Mouse (Mus musculus) midbrain, embryonic 14.5 days (tissue): ENCODE results near the gene Tmtc1. TPM values are rescaled to one million over a fixed set of nuclear protein-coding genes. Genes with fewer than 3 reads are reported as not detected.
A peak's percentile ranks its signal among the peaks of the same experiment; 100 is the strongest.

Experiments
- ATAC-seq: fragments of 200-750 bp; cut with Nextera tagmentation; 2 replicates; pipeline ENCODE4 v1.8.0; 2017; ENCODE audit warnings: moderate number of reproducible peaks, moderate library complexity; ENCODE audit not compliant: low FRiP score, low TSS enrichment
- DNase-seq: peaks from one replicate; pipeline ENCODE4 v3.0.0-alpha.2; 2015
- H3K27ac ChIP-seq: fragments of 300-500 bp; sonication (generic); replicated peaks from 2 replicates; pipeline ENCODE4 v1.5.1; 2014; ENCODE audit warnings: mild to moderate bottlenecking, low read depth, low read length, moderate library complexity
- H3K27me3 ChIP-seq: fragments of 300-500 bp; sonication (generic); 2 replicates; pipeline ENCODE4 v1.6.1; 2014; ENCODE audit warnings: low read length, control low read depth, mixed read lengths; ENCODE audit not compliant: control insufficient read depth, insufficient read depth
- H3K36me3 ChIP-seq: fragments of 300-500 bp; sonication (generic); 2 replicates; pipeline ENCODE4 v1.6.1; 2014; ENCODE audit warnings: low read length, control low read depth; ENCODE audit not compliant: control insufficient read depth, insufficient read depth
- H3K4me1 ChIP-seq: fragments of 300-500 bp; sonication (generic); 2 replicates; pipeline ENCODE4 v1.6.1; 2014; ENCODE audit warnings: mild to moderate bottlenecking, antibody characterized with exemption, low read length, control low read depth; ENCODE audit not compliant: control insufficient read depth, insufficient read depth
- H3K4me2 ChIP-seq: fragments of 300-500 bp; sonication (generic); 2 replicates; pipeline ENCODE4 v1.6.1; 2014; ENCODE audit warnings: mild to moderate bottlenecking, low read length, moderate library complexity
- H3K4me3 ChIP-seq: fragments of 300-500 bp; sonication (generic); replicated peaks from 2 replicates; pipeline ENCODE4 v1.5.1; 2014; ENCODE audit warnings: low read depth, low read length
- H3K9ac ChIP-seq: fragments of 300-500 bp; sonication (generic); replicated peaks from 2 replicates; pipeline ENCODE4 v1.6.1; 2014; ENCODE audit warnings: mild to moderate bottlenecking, low read length, moderate library complexity
- H3K9me3 ChIP-seq: fragments of 300-500 bp; sonication (generic); 2 replicates; pipeline ENCODE4 v1.6.1; 2016; ENCODE audit warnings: low read length, control low read depth, mixed read lengths; ENCODE audit not compliant: control insufficient read depth
- WGBS: fragments of 180-500 bp; shearing (Covaris S2); extraction: QIAGEN DNeasy Blood & Tissue Kit; methylation state at CpG from one replicate; pipeline ENCODE4 v1.1.7; 2014; 5-methylcytosine and 5-hydroxymethylcytosine counted together
- polyA plus RNA-seq: library from polyadenylated mRNA; unstranded; fragments of >200 nt; fragmentation: Nextera tagmentation; extraction: Ambion mirVana; gene quantifications from 2 replicates; pipeline ENCODE4 v1.2.1, GENCODE M21; 2014

Tmtc1 gene
- polyA plus RNA-seq, 1 experiment from 2014 or later: 3.1 TPM

DNA sequence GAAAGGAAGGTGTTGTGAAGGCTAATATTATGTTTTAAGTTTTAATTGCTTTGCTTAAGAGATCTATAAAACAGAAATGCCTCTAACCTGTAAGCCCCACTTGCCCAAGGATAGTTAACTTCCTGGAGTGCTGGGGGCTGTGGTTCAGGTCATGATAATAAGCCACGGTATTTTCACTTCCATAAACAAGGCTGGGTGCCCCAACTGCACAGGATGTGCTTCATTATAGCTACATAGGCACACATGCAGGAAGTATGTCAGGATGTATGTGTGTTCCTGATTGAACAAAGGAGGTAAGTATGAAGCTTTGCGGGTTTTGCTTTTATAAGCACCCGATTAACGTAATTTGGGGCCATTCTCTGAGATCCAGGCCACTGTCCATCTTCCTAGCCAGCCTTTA, 169.1 kb downstream of the Tmtc1 start:
- Histone ChIP-seq H3K36me3 (no peaks in the 10 kb centered on the region), H3K9me3 (no peaks in the 10 kb centered on the region), H3K27me3 (no peaks in the 10 kb centered on the region), H3K4me3 (no peak overlapping the region), H3K4me2 (no peak overlapping the region), H3K4me1 (no peaks in the 10 kb centered on the region), H3K9ac (no peak overlapping the region), H3K27ac (no peak overlapping the region)
- 90% methylated on average over 4 of the region's 4 CpGs for WGBS
- no peak for DNase-seq
- no peak for ATAC-seq

DNA sequence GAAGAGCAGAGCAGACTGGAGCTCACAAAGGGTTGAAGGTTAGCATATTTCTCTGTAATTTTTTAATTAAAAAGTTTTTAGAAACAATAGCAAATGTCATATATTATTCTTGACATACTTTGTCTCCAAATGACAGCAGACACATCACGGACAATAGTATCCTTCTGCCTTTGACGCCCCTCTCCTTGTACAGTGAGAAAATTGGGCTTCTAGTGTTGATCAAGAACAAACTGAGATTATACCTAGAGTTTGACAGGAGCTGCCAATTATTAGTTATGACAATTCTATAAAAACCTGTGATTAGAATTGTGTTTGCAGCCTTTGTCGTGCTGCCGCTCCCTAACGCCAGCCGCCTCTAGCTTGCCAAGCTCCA, 183.5 kb downstream of the Tmtc1 start:
- Histone ChIP-seq H3K9me3 (no peaks in the 10 kb centered on the region), H3K4me2 (no peak overlapping the region), H3K4me1 (peaks cover 9% of the 10 kb centered on the region; the same call in 1 of the 2 replicates), H3K27ac (peak overlapping the region; percentile 49), H3K27me3 (no peaks in the 10 kb centered on the region), H3K9ac (no peak overlapping the region), H3K4me3 (no peak overlapping the region), H3K36me3 (no peaks in the 10 kb centered on the region)
- peak; percentile 15; the same call in 1 of the 2 replicates for ATAC-seq
- 84% methylated on average over 6 of the region's 6 CpGs for WGBS
- DNase-seq: no peak

DNA sequence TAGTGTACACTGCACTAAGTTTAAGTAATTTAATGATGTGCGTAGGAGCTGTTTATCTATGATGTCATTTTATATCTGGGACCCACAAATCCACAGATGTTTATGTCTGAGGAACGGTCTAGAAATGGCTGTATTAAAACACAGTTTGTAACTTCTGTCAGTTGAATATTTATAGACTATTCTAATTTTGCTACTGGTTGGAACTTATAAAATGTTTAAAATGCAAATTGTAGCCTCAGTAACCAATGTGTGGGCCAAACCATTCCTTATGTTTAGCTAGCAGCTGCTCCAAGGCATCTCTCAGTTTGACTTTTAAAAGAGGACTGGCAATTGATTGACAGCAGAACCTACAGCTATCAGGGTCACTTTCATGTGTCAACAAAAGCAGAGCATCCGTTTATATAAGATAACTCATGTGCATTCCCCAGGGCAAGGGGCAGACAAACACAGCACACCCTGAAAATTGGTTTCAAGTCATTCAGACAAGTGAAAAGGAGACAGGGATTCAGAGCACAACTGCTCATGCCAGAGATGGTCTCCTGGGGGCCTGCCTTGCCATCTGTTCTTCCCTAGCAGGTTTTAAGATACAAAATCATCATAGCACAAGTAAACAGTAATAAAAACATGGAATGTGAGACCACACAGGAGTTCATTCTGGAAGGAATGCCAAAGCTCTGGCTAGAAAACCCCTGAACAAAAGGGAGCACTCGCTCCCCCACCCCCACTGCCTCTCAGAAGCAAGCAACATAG, 184.0 kb downstream of the Tmtc1 start:
- Histone ChIP-seq H3K36me3 (no peaks in the 10 kb centered on the region), H3K27me3 (no peaks in the 10 kb centered on the region), H3K4me3 (no peak overlapping the region), H3K9ac (no peak overlapping the region), H3K9me3 (no peaks in the 10 kb centered on the region), H3K4me1 (peaks cover 9% of the 10 kb centered on the region; the same call in 1 of the 2 replicates), H3K4me2 (no peak overlapping the region), H3K27ac (peak overlapping the region; percentile 49)
- peak; percentile 83 for ATAC-seq
- WGBS: 45% methylated on average over 4 of the region's 4 CpGs
- peak; percentile 78 for DNase-seq

DNA sequence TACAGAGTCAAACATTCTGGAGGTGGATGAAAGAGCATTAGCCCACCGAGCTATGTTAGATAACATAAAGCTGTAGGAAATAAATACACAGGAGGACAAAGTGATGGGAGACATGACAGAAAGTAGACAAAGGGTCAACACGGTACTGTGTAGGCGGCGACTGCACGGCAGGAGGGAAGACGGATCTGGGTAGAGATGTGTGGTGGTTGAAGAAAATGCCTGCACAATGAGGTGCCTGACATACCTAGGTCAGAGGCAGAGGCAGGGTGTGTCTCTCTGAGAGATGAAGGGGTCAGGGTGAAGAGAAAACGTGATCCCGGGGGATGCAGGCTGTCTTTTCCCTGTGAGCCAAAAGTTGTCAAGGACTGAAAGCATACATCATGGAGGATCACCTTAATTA, 185.1 kb downstream of the Tmtc1 start:
- Histone ChIP-seq H3K4me3 (no peak overlapping the region), H3K9ac (no peak overlapping the region), H3K27ac (no peak overlapping the region), H3K9me3 (no peaks in the 10 kb centered on the region), H3K4me1 (peaks cover 9% of the 10 kb centered on the region; the same call in 1 of the 2 replicates), H3K36me3 (no peaks in the 10 kb centered on the region), H3K27me3 (no peaks in the 10 kb centered on the region), H3K4me2 (no peak overlapping the region)
- no peak for ATAC-seq
- 76% methylated on average over 8 of the region's 8 CpGs for WGBS
- no peak for DNase-seq

DNA sequence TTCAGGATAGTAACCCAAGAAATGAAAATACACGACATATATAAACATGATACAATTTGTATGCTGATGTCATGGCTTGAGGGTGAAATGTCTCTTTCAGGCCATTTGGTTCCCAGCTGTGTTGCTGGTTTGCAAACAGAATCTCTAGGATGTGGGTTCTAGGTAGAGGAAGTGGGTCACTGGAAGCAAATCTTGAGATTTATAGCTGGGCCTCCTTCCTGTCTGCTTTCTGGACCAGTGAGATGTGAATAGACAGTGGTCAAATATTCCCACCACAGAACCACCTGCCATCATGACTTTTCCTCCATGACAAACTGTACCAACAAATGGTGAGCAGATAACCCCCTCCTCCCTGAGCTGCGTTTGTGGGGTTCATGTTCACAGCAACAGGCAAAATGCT, 186.4 kb downstream of the Tmtc1 start:
- ATAC-seq (no peak), DNase-seq (no peak)
- Histone ChIP-seq H3K9me3 (no peaks in the 10 kb centered on the region), H3K27ac (no peak overlapping the region), H3K4me3 (no peak overlapping the region), H3K9ac (no peak overlapping the region), H3K36me3 (no peaks in the 10 kb centered on the region), H3K27me3 (no peaks in the 10 kb centered on the region), H3K4me2 (no peak overlapping the region), H3K4me1 (peaks cover 9% of the 10 kb centered on the region; the same call in 1 of the 2 replicates)
- WGBS: 90% methylated on average over 2 of the region's 2 CpGs

DNA sequence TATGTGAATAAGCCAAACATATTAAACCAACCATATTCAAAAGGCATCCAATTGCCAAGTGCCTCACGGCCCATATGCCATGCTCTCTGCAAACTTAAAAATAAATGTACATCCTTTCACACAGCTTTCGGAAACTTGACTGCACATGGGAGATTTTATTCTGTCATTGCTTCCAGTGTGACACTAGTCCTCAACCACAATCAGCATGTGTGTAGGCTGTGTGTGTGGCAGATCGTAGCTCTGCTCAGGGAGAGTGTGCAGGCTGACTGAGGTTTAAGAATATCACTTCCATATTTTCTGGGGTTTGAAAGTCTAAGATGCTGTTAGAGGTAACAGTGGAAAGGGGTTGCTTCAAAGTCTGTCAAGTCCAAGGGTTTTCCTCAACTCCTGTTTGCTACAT, 188.1 kb downstream of the Tmtc1 start:
- no peak for ATAC-seq
- WGBS: 91% methylated on average over 3 of the region's 3 CpGs
- Histone ChIP-seq H3K27me3 (no peaks in the 10 kb centered on the region), H3K36me3 (no peaks in the 10 kb centered on the region), H3K9me3 (no peaks in the 10 kb centered on the region), H3K9ac (no peak overlapping the region), H3K4me2 (no peak overlapping the region), H3K27ac (no peak overlapping the region), H3K4me3 (no peak overlapping the region), H3K4me1 (peaks cover 9% of the 10 kb centered on the region; the same call in 1 of the 2 replicates)
- no peak for DNase-seq

DNA sequence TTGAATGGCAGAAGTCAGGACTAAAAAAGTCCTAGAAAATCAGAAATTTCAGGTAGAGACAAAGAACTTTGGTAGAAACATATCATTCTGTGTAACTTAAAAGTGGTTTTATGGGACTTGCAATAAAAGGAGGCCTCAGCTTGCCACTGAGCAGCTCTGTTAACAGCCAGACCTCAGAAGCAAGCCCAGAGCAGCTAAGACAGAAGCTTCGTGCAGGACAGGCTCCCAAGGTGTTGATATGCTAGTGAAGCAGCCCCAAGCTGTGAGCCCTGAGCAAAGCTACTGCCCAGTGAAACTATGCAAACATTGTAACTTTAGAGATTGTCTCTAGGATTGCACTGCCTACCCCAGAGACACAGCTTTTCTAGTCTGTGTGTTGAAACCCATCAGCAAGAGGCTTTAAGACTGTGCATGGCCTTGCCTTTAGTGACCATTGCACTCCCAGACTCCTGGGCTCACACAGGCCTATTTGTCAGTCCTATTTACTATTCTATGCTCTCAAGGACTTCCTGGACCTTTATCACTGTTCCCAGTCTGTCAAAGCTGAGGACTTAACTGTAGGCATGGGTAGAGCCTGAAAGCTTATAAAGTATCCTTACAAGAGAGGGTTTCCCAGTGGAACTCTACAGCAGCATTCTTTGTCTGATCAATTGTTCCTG, 188.7 kb downstream of the Tmtc1 start:
- H3K9me3 ChIP-seq: no peaks in the 10 kb centered on the region
- no peaks in the 10 kb centered on the region for H3K36me3 ChIP-seq
- H3K27me3 ChIP-seq: no peaks in the 10 kb centered on the region
- no peak overlapping the region for H3K9ac ChIP-seq
- DNase-seq (no peak), ATAC-seq (no peak)
- H3K4me1 ChIP-seq: peaks cover 5% of the 10 kb centered on the region; the same call in 1 of the 2 replicates
- H3K4me2 ChIP-seq: no peak overlapping the region
- H3K27ac ChIP-seq: no peak overlapping the region
- no peak overlapping the region for H3K4me3 ChIP-seq
- WGBS: 56% methylated on average over 1 of the region's 1 CpGs

DNA sequence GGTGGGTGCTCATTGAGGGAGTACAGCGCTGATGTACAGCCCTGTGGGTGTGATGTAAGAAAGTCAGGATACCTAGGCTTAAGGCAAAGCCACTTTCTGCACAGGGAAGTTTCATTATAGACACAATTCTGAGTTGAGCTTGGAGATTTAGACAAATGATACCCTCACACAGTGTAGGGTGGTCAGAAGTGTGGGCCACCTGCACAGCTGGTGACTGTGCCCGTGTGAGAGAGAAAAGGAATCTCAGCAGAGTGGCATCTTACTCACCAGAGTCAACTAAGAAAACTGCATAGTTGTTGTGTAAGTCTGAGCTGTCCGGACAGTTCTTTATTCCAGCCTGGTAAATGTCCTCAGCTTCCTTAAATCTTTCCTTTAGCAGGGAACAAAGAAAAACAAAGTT, 195.0 kb downstream of the Tmtc1 start:
- Histone ChIP-seq H3K9me3 (no peaks in the 10 kb centered on the region), H3K4me1 (no peaks in the 10 kb centered on the region), H3K4me3 (no peak overlapping the region), H3K27ac (no peak overlapping the region), H3K36me3 (no peaks in the 10 kb centered on the region), H3K27me3 (no peaks in the 10 kb centered on the region), H3K9ac (no peak overlapping the region), H3K4me2 (no peak overlapping the region)
- ATAC-seq (no peak), DNase-seq (no peak)
- WGBS: 90% methylated on average over 3 of the region's 3 CpGs

DNA sequence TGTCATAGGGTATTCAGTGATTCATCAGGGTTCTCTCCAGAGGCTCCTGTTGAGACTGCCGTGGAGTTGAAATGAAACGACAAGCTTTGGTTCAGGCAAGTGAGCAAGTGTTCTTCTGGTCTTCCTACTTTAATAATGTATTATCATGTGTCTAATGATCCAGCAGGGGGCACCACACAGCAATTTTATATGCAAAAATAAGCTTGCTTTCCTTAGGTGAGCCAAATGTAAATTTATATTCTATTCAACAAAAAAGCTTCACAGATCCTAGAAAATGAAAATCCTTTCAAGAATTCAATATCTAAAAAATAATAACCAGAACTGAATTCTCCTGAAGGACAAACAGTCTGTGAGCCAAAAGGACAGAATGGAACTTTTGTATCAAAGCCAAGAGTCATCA, 195.6 kb downstream of the Tmtc1 start:
- H3K27ac ChIP-seq: no peak overlapping the region
- WGBS: 26% methylated on average over 2 of the region's 2 CpGs
- no peaks in the 10 kb centered on the region for H3K36me3 ChIP-seq
- DNase-seq (peak; percentile 93), ATAC-seq (no peak)
- no peak overlapping the region for H3K9ac ChIP-seq
- H3K4me3 ChIP-seq: no peak overlapping the region
- H3K9me3 ChIP-seq: no peaks in the 10 kb centered on the region
- H3K4me1 ChIP-seq: no peaks in the 10 kb centered on the region
- H3K4me2 ChIP-seq: no peak overlapping the region
- H3K27me3 ChIP-seq: no peaks in the 10 kb centered on the region
